Mouse (Mus musculus) stomach, postnatal 0 days (tissue): ENCODE results near the gene Gm10563.

Experiments
- CTCF ChIP-seq: IDR thresholded peaks from 2 replicates; pipeline ENCODE4 v1.5.1; 2016; ENCODE audit warnings: antibody characterized with exemption, low read depth, mild to moderate bottlenecking, moderate library complexity
- EP300 ChIP-seq: optimal IDR thresholded peaks from 2 replicates; pipeline ENCODE3; 2016; ENCODE audit warnings: antibody characterized with exemption

DNA sequence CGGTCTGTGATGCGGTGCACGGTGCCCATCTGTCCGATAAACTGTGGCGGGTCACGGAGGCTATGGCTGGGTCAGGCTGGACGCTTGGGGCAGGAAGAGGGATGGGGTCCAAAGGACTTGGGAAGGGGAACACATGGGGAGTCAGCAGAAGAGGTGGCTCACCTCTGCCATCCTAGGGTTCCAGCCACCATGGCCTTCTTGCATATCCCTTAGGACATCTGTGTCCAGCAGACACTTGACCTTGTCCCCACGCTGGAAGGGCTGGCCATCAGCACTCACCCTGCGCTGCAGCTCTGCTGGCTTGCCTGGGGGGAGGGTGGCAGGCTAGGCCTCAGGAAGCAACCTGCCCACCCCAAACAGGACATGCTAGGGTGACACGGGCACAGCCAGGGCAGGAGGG is 13.8 kb upstream of the Gm10563 start:
- TF ChIP-seq CTCF (no peak), EP300 (no peak)
